Comparison of ENCODE assay signal across 9 mouse cellular contexts in the genomic region with DNA sequence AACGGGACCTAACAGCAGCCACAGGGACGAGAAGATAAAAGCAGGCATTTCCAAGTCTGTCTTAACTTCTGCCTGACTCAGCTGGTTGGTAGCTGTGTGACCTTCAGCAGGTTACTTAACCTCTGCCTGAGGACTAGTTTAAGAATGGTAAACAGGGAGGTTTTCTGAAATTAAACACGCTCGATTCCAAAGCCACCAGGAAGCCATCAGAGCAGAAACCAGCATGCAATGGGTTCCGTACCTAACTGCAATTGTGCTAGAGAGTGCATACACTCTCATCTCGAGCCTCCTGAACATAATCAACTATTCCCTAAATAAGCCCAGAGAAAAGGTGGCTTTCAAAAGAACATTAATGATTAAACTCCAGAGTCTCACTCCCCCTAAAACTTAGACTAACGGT. TPM values are rescaled to one million over a fixed set of nuclear protein-coding genes. Genes with fewer than 3 reads are reported as not detected.
DNase-seq lines count a peak whose midpoint lies in the region; ATAC-seq and TF ChIP-seq lines count a peak whose summit lies in the region.
"Had no signal": no experiment of that assay in that cellular context is flagged by ENCODE, and none has a peak within 500 bp of the region (broad histone marks: within the 10 kb centered on the region; RNA-seq: fewer than 3 reads in every experiment).

No protein-coding gene starts in this region.

- WGBS in heart, adult 2 months, result 67% methylated on average over 7 of the region's 7 CpGs
- 31% methylated on average over 7 of the region's 7 CpGs for WGBS in forebrain, embryonic 14.5 days
- WGBS in liver, embryonic 14.5 days (ENCODE audit: insufficient replicate concordance), result 24% methylated on average over 7 of the region's 7 CpGs

- H3K36me3 ChIP-seq in heart, adult 2 months (ENCODE audit: control insufficient read depth, insufficient read depth, low read length), result no peaks in the 10 kb centered on the region
- no peaks in the 10 kb centered on the region for H3K36me3 ChIP-seq in forebrain, embryonic 14.5 days (ENCODE audit: control insufficient read depth, insufficient read depth, low read length)
- no peaks in the 10 kb centered on the region for H3K36me3 ChIP-seq in liver, embryonic 14.5 days (replicated peaks; ENCODE audit: control insufficient read depth, insufficient read depth, low read depth)

- H3K27me3 ChIP-seq in heart, adult 2 months (ENCODE audit: control insufficient read depth, insufficient read depth, low read length), result no peaks in the 10 kb centered on the region
- 0 out of 2 replicates have a peak, but pooled peaks cover 4% of the 10 kb centered on the region for H3K27me3 ChIP-seq in forebrain, embryonic 14.5 days (replicated peaks; ENCODE audit: control insufficient read depth, insufficient read depth, low read length)
- H3K27me3 ChIP-seq in liver, embryonic 14.5 days (ENCODE audit: control insufficient read depth, insufficient read depth, low read length), result peaks cover 31% of the 10 kb centered on the region

- intact Hi-C loops in heart, adult 2 months (cut with DNase I), result no loop called here
- intact Hi-C loops in heart, postnatal 36 days (cut with DNase I), result no loop called here

- H3K27ac ChIP-seq in heart, adult 2 months, result peak overlapping the region; percentile 78; the same call in 1 of the 2 replicates
- H3K27ac ChIP-seq in forebrain, embryonic 14.5 days (ENCODE audit: low read depth, low read length), result no peak overlapping the region
- no peak overlapping the region for H3K27ac ChIP-seq in liver, embryonic 14.5 days

- H3K4me2 ChIP-seq in forebrain, embryonic 14.5 days (ENCODE audit: low read length), result peak overlapping the region; percentile 91; the same call in 1 of the 2 replicates
- H3K4me2 ChIP-seq in liver, embryonic 14.5 days (ENCODE audit: low read depth), result peak overlapping the region; percentile 47

- no peak for ATAC-seq in forebrain, embryonic 14.5 days
- ATAC-seq in liver, embryonic 14.5 days (ENCODE audit: insufficient read depth), result no peak

- no peaks in the 10 kb centered on the region for H3K9me3 ChIP-seq in forebrain, embryonic 14.5 days (replicated peaks; ENCODE audit: control insufficient read depth, low read length)
- H3K9me3 ChIP-seq in liver, embryonic 14.5 days (ENCODE audit: control insufficient read depth, low read length), result no peaks in the 10 kb centered on the region

- TF ChIP-seq CTCF in heart, adult 2 months (IDR thresholded peaks at IDR 0.05), result no peak
- TF ChIP-seq CTCF in liver, embryonic 14.5 days (IDR thresholded peaks at IDR 0.05; ENCODE audit: low read depth), result no peak

- no peak overlapping the region; the same call in 1 of the 2 replicates for H3K9ac ChIP-seq in heart, adult 2 months (ENCODE audit: low read depth, low read length)
- no peak overlapping the region for H3K9ac ChIP-seq in forebrain, embryonic 14.5 days (ENCODE audit: low read length)
- H3K9ac ChIP-seq in liver, embryonic 14.5 days (replicated peaks), result no peak overlapping the region

- H3K79me2 ChIP-seq in heart, adult 2 months (replicated peaks; ENCODE audit: control insufficient read depth, insufficient read depth, low read length), result no peaks in the 10 kb centered on the region

- DNase-seq in heart, adult 2 months, result no peak
- DNase-seq in heart, postnatal 36 days, result no peak
- peak; percentile 51 for DNase-seq in A20 (ENCODE audit: low read depth, low spot score)
- DNase-seq in forebrain, embryonic 14.5 days (ENCODE audit: low spot score), result no peak
- no peak for DNase-seq in liver, embryonic 14.5 days (ENCODE audit: low read depth in 3 of 3, low spot score in 3 of 3)
- DNase-seq in frontal cortex, adult 2 months (ENCODE audit: extremely low spot score in 1 of 2, low spot score in 1 of 2), result no peak
- DNase-seq in spleen, adult 18-20 months, result no peak
- no peak for DNase-seq in layer of hippocampus, adult 11-12 months (ENCODE audit: low spot score)
- DNase-seq: cerebellum, adult 11-12 months had no signal

- H3K4me3 ChIP-seq in heart, adult 2 months, result peak overlapping the region; percentile 58
- H3K4me3 ChIP-seq in forebrain, embryonic 14.5 days (ENCODE audit: low read depth, low read length), result no peak overlapping the region
- peak overlapping the region; percentile 53 to 56 for H3K4me3 ChIP-seq in liver, embryonic 14.5 days (ENCODE audit: insufficient read depth in 1 of 2, low read depth in 2 of 2, low read length in 2 of 2)

- no peak for TF ChIP-seq EP300 in heart, adult 2 months (IDR thresholded peaks at IDR 0.05; ENCODE audit: insufficient read depth, low read depth, low read length)
- TF ChIP-seq EP300 in liver, embryonic 14.5 days (IDR thresholded peaks at IDR 0.05; ENCODE audit: low read depth), result no peak

- TF ChIP-seq POLR2A in heart, adult 2 months (IDR thresholded peaks at IDR 0.05; ENCODE audit: insufficient read depth, low read depth, low read length), result no peak

- peaks cover 4% of the 10 kb centered on the region; the same call in 1 of the 2 replicates for H3K4me1 ChIP-seq in heart, adult 2 months (ENCODE audit: control insufficient read depth, insufficient read depth, low read length)
- H3K4me1 ChIP-seq in forebrain, embryonic 14.5 days (ENCODE audit: control insufficient read depth, insufficient read depth, low read length), result peaks cover 13% of the 10 kb centered on the region
- peaks cover 0 to 4% of the 10 kb centered on the region in 2 experiments; a peak in 1 of 4 replicates for H3K4me1 ChIP-seq in liver, embryonic 14.5 days (replicated peaks; ENCODE audit: control insufficient read depth in 2 of 2, insufficient read depth in 2 of 2, low read length in 1 of 2)

RNA-seq across cellular contexts. Expression of a gene that starts 2.0 kb away (rescaled TPM):
- 10 to 100 TPM; 20.2 to 26.0 TPM for total RNA-seq in heart, adult 2 months (2021)
- polyA plus RNA-seq in heart, adult 2 months (2012; rRNA removed), result 14.7 and 15.5 TPM in 2 replicates
- total RNA-seq in heart, postnatal 36 days (2021), result 10 to 100 TPM; 20.6 to 20.7 TPM
- 3.9 and 4.2 TPM in 2 replicates for polyA plus RNA-seq in forebrain, embryonic 14.5 days (2014; fragmentation: Nextera tagmentation; extraction: Ambion mirVana)
- 9.7 and 10.8 TPM in 2 replicates for polyA plus RNA-seq in liver, embryonic 14.5 days (2012; rRNA removed)
- 23.8 and 25.4 TPM in 2 replicates for polyA plus RNA-seq in liver, embryonic 14.5 days (2014; fragmentation: Nextera tagmentation; extraction: Ambion mirVana)
- polyA plus RNA-seq in frontal cortex, adult 2 months (2012; rRNA removed), result 45.0 and 46.5 TPM in 2 replicates

RNA-seq across cellular contexts. Expression of a gene that starts 15.0 kb away (rescaled TPM):
- 10 to 100 TPM; 21.1 to 26.4 TPM for total RNA-seq in heart, adult 2 months (2021)
- polyA plus RNA-seq in heart, adult 2 months (2012; rRNA removed), result 52.0 and 55.0 TPM in 2 replicates
- total RNA-seq in heart, postnatal 36 days (2021), result 10 to 100 TPM; 23.0 to 24.6 TPM
- 76.3 and 86.6 TPM in 2 replicates for polyA plus RNA-seq in forebrain, embryonic 14.5 days (2014; fragmentation: Nextera tagmentation; extraction: Ambion mirVana)
- 15.9 and 20.6 TPM in 2 replicates for polyA plus RNA-seq in liver, embryonic 14.5 days (2012; rRNA removed)
- 30.7 TPM in 2 replicates for polyA plus RNA-seq in liver, embryonic 14.5 days (2014; fragmentation: Nextera tagmentation; extraction: Ambion mirVana)
- polyA plus RNA-seq in frontal cortex, adult 2 months (2012; rRNA removed), result 58.1 and 59.1 TPM in 2 replicates

RNA-seq across cellular contexts. Expression of a gene that starts 19.0 kb away (rescaled TPM):
- total RNA-seq in heart, adult 2 months (2021), result 1 to 10 TPM; 8.0 to 9.2 TPM
- 7.8 and 17.2 TPM in 2 replicates for polyA plus RNA-seq in heart, adult 2 months (2012; rRNA removed)
- total RNA-seq in heart, postnatal 36 days (2021), result 1 to 10 TPM; 7.6 to 7.7 TPM
- polyA plus RNA-seq in forebrain, embryonic 14.5 days (2014; fragmentation: Nextera tagmentation; extraction: Ambion mirVana), result 6.2 and 8.9 TPM in 2 replicates
- 0.13 and 1.7 TPM in 2 replicates for polyA plus RNA-seq in liver, embryonic 14.5 days (2012; rRNA removed)
- 1.9 and 5.9 TPM in 2 replicates for polyA plus RNA-seq in liver, embryonic 14.5 days (2014; fragmentation: Nextera tagmentation; extraction: Ambion mirVana)
- polyA plus RNA-seq in frontal cortex, adult 2 months (2012; rRNA removed), result 9.3 and 10.0 TPM in 2 replicates

RNA-seq across cellular contexts. Expression of a gene that starts 31.8 kb away (rescaled TPM):
- not detected for total RNA-seq in heart, adult 2 months (2021)
- not detected in 2 replicates for polyA plus RNA-seq in heart, adult 2 months (2012; rRNA removed)
- total RNA-seq in heart, postnatal 36 days (2021), result not detected
- polyA plus RNA-seq in forebrain, embryonic 14.5 days (2014; fragmentation: Nextera tagmentation; extraction: Ambion mirVana), result not detected in 2 replicates
- not detected in 2 replicates for polyA plus RNA-seq in liver, embryonic 14.5 days (2012; rRNA removed)
- polyA plus RNA-seq in liver, embryonic 14.5 days (2014; fragmentation: Nextera tagmentation; extraction: Ambion mirVana), result not detected in 2 replicates
- polyA plus RNA-seq in frontal cortex, adult 2 months (2012; rRNA removed), result not detected in 2 replicates

RNA-seq across cellular contexts. Expression of a gene that starts 36.8 kb away (rescaled TPM):
- total RNA-seq in heart, adult 2 months (2021), result under 1 TPM; 0.26 to 0.43 TPM
- 0.70 and 0.82 TPM in 2 replicates for polyA plus RNA-seq in heart, adult 2 months (2012; rRNA removed)
- under 1 TPM; 0.51 to 0.75 TPM for total RNA-seq in heart, postnatal 36 days (2021)
- 0.08 and 0.10 TPM in 2 replicates for polyA plus RNA-seq in forebrain, embryonic 14.5 days (2014; fragmentation: Nextera tagmentation; extraction: Ambion mirVana)
- 0.16 and 0.44 TPM in 2 replicates for polyA plus RNA-seq in liver, embryonic 14.5 days (2012; rRNA removed)
- not detected in 2 replicates for polyA plus RNA-seq in liver, embryonic 14.5 days (2014; fragmentation: Nextera tagmentation; extraction: Ambion mirVana)
- polyA plus RNA-seq in frontal cortex, adult 2 months (2012; rRNA removed), result 25.8 and 25.9 TPM in 2 replicates
